Mouse (Mus musculus): ENCODE data around the gene Dsp.

DNA sequence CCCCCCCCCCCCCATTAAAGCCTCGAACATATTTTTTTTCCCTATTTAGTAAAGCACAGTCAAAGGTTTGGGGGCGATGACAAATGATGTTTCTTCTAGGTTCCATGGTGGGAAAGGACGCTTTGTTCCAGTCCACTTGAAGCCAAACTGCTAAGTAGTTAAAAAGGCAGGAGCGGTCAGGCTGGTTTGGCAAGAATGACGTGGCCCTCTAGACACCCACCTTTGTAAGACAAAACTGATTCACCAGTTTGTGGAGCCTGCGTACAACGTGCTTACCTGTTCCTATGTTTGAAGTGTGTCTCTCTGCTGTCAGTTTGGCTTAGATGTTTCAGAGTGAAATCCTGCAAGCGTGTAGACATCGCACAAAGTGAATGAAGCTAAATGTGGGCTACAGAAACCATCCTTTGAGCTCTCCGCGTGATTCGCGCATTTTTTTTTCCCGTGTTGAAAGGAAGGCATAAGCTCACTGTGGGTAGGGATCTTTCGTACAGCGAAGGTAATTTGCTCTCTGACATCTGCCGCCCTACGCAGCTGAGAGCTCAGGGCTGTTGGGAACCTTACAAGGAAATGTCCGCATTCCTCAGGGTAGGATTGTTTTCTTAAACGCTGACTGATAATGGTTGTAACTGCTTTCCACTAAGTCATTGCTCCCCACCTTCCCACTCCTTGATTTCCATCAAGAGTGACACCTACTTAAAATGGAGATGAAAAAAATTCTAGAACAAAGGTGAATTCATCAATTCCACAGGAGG is 6.0 kb upstream of the Dsp start:
- TF ChIP-seq CTCF (IDR thresholded peaks at IDR 0.05; ENCODE audit: borderline replicate concordance, insufficient read depth, low read depth, low read length) (no peak), POLR2A (IDR thresholded peaks at IDR 0.05; ENCODE audit: borderline replicate concordance, insufficient read depth, low read length) (no peak)

All from cerebellum, adult 2 months (tissue).